Mouse (Mus musculus) liver, embryonic 14.5 days (tissue): ENCODE measurements around the gene Bbs9.

Experiments
- CTCF ChIP-seq: IDR thresholded peaks from 2 replicates; pipeline ENCODE4 v1.5.1; 2016; ENCODE audit warnings: antibody characterized with exemption, low read depth, control low read depth
- EP300 ChIP-seq: IDR thresholded peaks from 2 replicates; pipeline ENCODE4 v1.6.1; 2016; ENCODE audit warnings: antibody characterized with exemption, low read depth

GRCm38 (mm10) chr9:22820646-22821185 lies 345.2 kb downstream of the Bbs9 start:
- no peak for TF ChIP-seq CTCF
- no peak for TF ChIP-seq EP300
